Mouse (Mus musculus) lung, adult 2 months (tissue): ENCODE measurements at regions not wholly inside any gene's neighbourhood (a gene's known extent, or its start where the extent isn't known, plus 50 kb on each side); places are given as distances from the start of the nearest gene placed in this dataset.

Experiments
- DNase-seq: peaks from one replicate; pipeline ENCODE4 v3.0.0; 2022
- H3K4me1 ChIP-seq: fragments of 200-500 bp; 2 replicates; pipeline ENCODE4 v1.6.1; 2011; ENCODE audit warnings: low read length; ENCODE audit not compliant: control insufficient read depth, insufficient read depth
- H3K4me3 ChIP-seq: fragments of 200-500 bp; replicated peaks from 2 replicates; pipeline ENCODE3; 2011; ENCODE audit warnings: low read depth, mild to moderate bottlenecking, control low read depth, low read length; ENCODE audit errors: extremely low read depth
- CTCF ChIP-seq: fragments of 200-500 bp; IDR thresholded peaks from 2 replicates; pipeline ENCODE4 v1.5.1; 2011; ENCODE audit warnings: mild to moderate bottlenecking, low read length, control low read depth; ENCODE audit not compliant: insufficient read depth
- POLR2A ChIP-seq: fragments of 200-500 bp; IDR thresholded peaks from 2 replicates; pipeline ENCODE4 v1.6.1; 2011; ENCODE audit warnings: low read depth, mild to moderate bottlenecking, control low read depth, low read length, borderline replicate concordance; ENCODE audit errors: extremely low read depth
- WGBS: fragments of 180-500 bp; shearing (Covaris S2); methylation state at CpG from one replicate; pipeline ENCODE4 v1.1.7; 2018; 5-methylcytosine and 5-hydroxymethylcytosine counted together

GRCm38 (mm10) chr16:29938700-29939099, 125.5 kb upstream of the Hes1 start:
- WGBS, result 94% methylated on average over 9 of the region's 9 CpGs
- TF ChIP-seq POLR2A, result no peak
- TF ChIP-seq CTCF, result no peak
- DNase-seq, result no peak
- Histone ChIP-seq H3K4me1 (no peaks in the 10 kb centered on the region), H3K4me3 (no peak overlapping the region)

GRCm38 (mm10) chr16:29939331-29939850, 124.8 kb upstream of the Hes1 start:
- WGBS, result 89% methylated on average over 8 of the region's 8 CpGs
- no peak overlapping the region for H3K4me3 ChIP-seq
- peaks cover 2% of the 10 kb centered on the region for H3K4me1 ChIP-seq
- TF ChIP-seq POLR2A, result no peak
- TF ChIP-seq CTCF, result no peak
- DNase-seq, result no peak

DNA sequence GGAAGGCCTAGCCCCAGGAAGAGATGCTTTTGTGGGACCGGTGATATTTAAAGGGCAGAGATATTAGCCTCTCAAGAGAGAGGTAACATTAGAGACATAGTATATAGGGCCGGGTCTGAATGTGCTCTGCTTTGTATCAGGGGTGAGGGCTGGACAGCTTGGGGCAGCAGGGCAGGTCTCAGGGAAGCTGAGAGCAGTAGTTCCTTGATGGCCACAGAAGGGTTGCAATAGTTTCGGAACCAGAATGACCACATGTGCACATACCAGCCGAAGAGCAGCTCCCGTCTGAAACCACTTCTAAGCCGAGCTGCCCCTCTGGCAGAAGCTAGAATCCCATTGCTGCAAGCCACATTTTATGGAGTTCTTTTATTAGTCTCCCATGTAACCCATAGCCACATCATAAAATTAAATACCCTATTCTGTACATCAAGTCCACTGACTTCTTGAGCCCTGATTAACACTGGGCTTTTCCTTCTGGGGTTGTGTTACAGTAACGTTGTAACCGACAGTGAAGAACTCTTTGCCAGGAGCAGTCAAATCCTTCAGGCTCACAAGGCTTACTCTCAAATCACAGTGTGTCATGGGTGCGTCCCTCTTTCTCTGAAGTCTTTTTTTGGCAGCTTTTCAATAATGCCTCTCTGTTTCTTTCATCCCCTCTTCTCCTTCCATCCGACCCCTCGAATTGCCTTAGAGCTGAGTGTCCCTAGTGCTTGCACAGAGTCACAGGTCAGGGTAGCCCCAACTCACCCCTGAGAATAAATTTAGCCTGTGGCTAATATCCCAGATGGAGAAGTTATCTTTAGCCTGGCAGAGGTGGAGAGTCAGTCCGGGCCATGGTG, 124.1 kb upstream of the Hes1 start:
- no peak for DNase-seq
- Histone ChIP-seq H3K4me3 (no peak overlapping the region), H3K4me1 (peaks cover 9% of the 10 kb centered on the region)
- WGBS, result 73% methylated on average over 12 of the region's 12 CpGs
- TF ChIP-seq CTCF (no peak), POLR2A (no peak)

DNA sequence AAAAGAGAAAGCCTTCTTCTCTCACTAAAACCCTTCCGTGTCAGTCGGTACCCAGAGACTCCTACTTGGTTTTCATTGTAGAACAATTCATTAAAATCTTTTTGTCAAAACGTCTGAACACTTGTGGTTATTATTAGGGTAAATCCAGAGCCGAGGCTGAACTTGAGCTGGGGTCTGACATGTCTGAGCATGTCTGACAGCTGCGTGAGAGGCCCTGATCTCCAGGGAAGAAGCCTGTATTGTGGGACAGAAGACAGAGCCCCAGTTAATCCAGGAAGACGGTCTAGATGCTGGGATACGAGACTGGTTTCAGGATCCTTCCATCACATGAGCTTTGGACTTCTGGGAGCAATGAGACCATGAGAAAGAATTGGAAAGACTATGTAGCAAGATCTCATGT, 122.1 kb upstream of the Hes1 start:
- peaks cover 20% of the 10 kb centered on the region for H3K4me1 ChIP-seq
- H3K4me3 ChIP-seq, result no peak overlapping the region
- 89% methylated on average over 7 of the region's 7 CpGs for WGBS
- no peak for DNase-seq
- TF ChIP-seq CTCF (no peak), POLR2A (no peak)

DNA sequence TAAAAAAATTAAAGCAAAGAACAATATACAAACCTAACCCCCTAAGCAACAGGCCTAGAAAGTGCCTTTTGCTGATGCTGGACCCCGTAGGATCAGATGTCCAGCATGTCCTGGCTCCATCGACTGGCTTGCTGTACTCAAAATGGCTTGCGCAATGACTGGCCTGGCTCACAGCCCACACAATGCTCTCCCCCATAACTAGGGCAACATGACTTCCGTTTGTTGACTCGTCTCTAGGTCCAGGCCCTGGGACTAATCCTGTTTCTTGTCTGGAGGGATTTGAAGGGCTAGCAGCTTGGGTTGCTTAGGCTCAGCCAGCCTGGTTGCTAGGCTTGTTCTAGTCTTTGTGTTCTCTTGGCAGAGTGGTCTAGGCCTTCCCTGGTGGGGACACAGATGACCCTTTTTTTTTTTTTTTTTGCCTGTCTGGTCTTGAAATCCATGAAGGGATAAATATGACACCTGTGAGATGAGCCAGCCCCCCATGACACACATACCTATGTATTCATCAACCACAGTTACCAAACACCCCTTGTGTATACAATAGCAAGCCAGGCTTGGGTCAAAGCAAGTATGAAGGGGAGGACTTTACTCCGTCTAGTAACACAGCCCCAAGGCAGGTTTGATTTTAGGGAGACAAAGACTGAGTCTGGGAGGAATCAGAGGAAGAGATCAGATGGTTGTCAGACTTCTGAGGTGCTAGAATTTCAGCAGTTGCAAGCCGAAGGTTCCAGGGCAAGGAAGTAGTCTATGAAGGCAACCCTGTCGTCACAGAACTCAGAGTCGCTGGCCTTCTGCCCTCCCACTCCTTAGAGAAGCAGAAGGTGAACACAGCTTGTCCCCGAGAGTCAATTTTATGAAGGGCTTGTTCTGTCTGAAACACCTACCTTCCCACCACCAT, 120.0 kb upstream of the Hes1 start:
- peak; percentile 83 for DNase-seq
- Histone ChIP-seq H3K4me1 (peaks cover 25% of the 10 kb centered on the region), H3K4me3 (no peak overlapping the region)
- 73% methylated on average over 10 of the region's 10 CpGs for WGBS
- TF ChIP-seq CTCF, result no peak
- TF ChIP-seq POLR2A, result no peak

DNA sequence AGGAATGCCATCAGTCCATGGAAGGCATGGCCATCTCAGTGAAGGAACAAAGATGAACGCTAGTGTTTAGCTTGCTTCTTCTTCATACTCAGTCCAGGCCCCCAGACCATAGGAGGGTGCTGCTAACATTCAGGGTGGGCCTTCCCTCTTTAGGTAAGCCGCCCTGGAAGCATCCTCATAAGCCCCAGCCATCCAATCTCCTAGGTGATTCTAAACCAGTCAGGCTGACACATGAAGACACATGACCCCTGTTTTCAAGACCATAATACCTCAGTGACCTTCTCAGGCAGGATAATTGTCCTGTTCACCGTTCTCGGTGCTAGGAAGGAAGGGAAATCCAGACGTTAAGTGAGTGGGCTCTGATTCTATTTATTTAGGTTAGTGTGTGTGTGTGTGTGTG, 119.2 kb upstream of the Hes1 start:
- Histone ChIP-seq H3K4me1 (peaks cover 25% of the 10 kb centered on the region), H3K4me3 (no peak overlapping the region)
- WGBS, result 65% methylated on average over 5 of the region's 5 CpGs
- TF ChIP-seq POLR2A (no peak), CTCF (no peak)
- DNase-seq, result no peak

- DNase-seq, result peak; percentile 55
- H3K4me1 ChIP-seq, result peaks cover 25% of the 10 kb centered on the region
- TF ChIP-seq CTCF (no peak), POLR2A (no peak)
- peak overlapping the region; percentile 36 for H3K4me3 ChIP-seq
- WGBS, result 1% methylated on average over 9 of the region's 9 CpGs
These were observed 118.8 kb upstream of the Hes1 start for GRCm38 (mm10) chr16:29945376-29945890.

GRCm38 (mm10) chr16:29945891-29946598, 118.1 kb upstream of the Hes1 start:
- 3% methylated on average over 39 of the region's 39 CpGs for WGBS
- TF ChIP-seq POLR2A (peak; percentile 56; the same call in 1 of the 2 replicates), CTCF (no peak)
- H3K4me1 ChIP-seq, result peaks cover 25% of the 10 kb centered on the region
- peak overlapping the region; percentile 21 for H3K4me3 ChIP-seq
- DNase-seq, result peak; percentile 85

- Histone ChIP-seq H3K4me3 (no peak overlapping the region), H3K4me1 (peaks cover 25% of the 10 kb centered on the region)
- WGBS, result 72% methylated on average over 5 of the region's 5 CpGs
- TF ChIP-seq CTCF (no peak), POLR2A (no peak)
- DNase-seq, result peak; percentile 21
These were observed 117.2 kb upstream of the Hes1 start for GRCm38 (mm10) chr16:29946966-29947365.
